Mouse (Mus musculus) left cerebral cortex, adult 8-10 months (tissue): ENCODE results near the gene Psmd12. TPM values are rescaled to one million over a fixed set of nuclear protein-coding genes. Genes with fewer than 3 reads are reported as not detected.
"Not testable (repeated sequence)": the region's sequence is repeated elsewhere in the genome, so short reads cannot be mapped to it uniquely, and the experiment has no call there.

ENCODE experiments used
- DNase-seq, 2 experiments: peaks; one replicate each; pipeline ENCODE4 v3.0.0; 2022; ENCODE audit warnings: low spot score in 2 of 2
- total RNA-seq, 4 experiments: library from RNA; stranded (reverse); gene quantifications; 2 replicates each; pipeline ENCODE4 v1.2.4; 2022

Gene Psmd12
- total RNA-seq, 4 experiments from 2014 or later, result 71.0 to 79.5 (median 71.8) TPM

DNA sequence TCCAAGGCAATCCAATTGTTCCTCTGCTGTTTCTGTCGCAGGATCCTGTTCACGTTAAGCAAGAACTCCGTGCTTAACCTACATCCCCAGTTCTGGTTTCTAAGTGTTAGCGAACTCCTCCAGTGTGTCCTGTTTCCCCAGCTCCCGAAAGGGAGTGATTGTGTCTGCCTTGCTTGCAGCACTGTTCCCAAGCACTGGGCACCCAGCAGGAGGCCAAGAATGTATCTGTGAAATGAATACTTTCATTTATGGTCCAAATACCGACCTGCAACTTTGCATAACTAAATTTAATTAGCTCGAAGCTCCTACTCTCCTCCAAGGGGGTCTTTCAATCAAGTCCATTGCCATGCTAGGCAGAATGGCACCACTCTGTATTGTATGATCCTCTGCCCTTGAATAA is 19.5 kb upstream of the Psmd12 start:
- no peak for DNase-seq

DNA sequence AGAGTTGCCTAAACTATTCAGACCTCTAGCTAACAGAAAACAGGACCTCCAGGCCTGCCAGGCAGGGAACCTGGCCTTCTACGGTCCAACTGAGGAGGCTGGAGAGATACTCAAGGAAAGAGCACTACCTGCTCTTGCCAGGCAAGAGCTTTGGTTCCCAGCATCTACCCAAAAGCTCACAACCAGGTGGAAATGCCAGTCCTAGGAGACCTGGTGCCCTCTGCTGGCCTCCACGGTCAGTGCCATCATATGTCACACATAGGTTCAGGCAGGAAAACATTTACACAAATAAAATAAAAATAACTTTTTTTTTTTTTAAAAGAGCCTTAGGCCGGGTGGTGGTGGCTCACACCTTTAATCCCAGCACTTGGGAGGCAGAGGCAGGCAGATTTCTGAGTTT is 16.8 kb upstream of the Psmd12 start:
- no peak for DNase-seq

DNA sequence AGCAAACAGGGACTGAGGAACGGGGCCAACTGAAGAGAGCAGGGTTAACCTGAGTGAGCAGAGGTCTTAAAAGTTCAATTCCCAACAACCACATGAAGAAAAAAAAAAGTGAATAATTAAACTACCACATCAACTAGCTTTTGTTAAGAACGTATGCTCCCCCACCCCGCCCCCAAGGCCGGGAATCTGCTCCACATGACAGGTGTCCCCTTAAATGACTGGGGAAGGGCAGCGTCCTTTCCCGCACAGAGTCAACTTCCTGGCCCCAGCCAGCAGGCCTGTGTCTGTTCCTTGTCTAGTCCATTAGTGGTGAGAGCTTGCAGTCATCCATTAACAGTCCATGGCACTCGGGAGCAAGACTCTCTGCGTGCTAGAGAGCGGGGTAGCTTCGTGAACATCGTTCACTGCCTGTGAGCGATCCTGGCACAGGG is 16.0 kb upstream of the Psmd12 start:
- DNase-seq, result no peak

DNA sequence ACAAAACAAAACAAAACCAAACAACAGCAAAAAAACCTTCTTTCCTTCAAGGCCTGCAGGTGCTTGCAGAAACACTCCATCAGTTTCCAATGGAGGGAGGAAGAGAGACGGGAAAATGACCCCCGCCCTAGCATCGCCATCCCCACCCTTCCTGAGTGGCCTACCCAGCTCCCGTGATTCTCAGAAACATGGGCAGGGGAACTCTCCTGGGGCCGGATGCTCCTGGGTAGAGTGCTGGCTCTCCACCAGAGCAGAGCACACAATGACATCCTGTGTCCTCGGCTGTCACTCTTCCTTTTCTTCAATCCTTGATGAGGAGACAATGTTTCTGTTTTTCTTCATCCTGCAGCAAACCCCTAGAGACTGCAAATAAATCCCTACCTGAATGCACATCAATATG is 15.1 kb upstream of the Psmd12 start:
- no peak for DNase-seq

DNA sequence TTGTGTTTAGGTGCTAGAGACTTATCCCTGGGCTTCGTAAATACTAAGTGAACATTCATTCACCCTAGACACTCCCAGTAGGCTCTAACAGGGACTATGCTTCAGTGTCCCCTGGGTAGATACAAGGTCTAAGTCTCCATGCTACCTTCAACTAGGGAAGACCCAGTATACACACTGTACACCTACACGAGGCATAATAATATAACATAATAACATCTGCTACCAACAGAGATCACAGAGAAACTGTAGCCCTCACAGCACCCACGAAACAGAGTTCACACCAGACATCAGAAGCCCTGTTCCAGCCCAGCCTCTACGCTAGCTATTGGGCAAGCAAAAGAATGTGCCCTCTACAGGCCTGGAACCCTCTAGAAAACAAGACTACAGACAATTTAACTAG is 14.2 kb upstream of the Psmd12 start:
- DNase-seq, result no peak

DNA sequence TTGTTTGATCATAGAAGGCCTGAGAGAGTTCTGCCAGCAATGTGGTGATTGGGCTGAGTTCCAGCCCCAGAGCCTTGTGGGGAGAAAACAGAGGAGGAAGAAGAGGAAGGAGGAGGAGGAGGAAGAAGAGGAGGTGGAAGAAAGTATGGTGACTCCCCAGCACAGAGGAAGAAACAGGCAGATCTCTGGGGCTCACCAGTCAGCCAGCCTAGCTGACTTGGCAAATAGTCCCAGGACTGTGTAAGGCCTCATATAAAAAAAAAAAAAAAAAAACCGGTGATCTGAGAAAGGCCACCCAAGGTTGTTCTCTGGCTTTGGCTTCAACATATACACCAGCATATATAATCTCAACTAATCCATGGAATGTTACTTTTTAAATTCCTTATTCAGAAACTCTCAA is 13.3 kb upstream of the Psmd12 start:
- DNase-seq, result no peak

DNA sequence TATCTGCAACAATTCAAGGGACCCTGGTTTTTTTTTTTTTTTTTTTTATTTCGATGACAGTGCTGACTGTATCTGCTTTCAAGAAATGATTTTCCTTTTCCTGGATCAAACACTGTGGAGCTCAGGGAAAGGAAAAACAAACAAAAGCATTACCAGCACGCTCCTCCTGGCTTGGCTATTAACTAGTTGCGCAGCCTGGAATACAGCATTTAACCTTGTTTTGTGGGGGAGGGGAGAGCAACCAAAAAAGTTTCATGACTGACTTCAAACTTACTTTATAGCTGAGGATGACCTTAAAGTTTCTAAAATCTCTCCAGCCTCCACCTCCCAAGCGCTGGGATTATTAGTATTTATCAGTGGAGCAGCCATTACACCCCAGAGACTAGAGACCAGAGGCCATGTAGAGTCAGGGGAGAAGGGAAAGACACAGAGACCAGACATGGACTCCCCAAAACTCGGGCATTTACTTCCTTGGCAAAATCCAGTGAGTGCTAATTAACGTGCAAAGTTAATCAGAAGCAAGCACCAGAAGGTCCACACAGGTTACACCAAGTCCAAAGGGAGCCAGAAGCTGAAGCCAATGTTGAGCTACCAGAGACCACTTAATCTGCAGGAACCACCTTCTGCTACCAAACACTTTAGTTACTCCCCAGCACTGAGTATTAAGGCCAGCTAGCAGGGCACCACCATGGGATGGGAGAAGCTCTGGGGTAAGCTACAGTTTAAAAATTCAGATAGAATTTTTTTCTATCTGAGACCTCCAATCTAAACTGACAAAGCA is 12.5 kb upstream of the Psmd12 start:
- no peak for DNase-seq

DNA sequence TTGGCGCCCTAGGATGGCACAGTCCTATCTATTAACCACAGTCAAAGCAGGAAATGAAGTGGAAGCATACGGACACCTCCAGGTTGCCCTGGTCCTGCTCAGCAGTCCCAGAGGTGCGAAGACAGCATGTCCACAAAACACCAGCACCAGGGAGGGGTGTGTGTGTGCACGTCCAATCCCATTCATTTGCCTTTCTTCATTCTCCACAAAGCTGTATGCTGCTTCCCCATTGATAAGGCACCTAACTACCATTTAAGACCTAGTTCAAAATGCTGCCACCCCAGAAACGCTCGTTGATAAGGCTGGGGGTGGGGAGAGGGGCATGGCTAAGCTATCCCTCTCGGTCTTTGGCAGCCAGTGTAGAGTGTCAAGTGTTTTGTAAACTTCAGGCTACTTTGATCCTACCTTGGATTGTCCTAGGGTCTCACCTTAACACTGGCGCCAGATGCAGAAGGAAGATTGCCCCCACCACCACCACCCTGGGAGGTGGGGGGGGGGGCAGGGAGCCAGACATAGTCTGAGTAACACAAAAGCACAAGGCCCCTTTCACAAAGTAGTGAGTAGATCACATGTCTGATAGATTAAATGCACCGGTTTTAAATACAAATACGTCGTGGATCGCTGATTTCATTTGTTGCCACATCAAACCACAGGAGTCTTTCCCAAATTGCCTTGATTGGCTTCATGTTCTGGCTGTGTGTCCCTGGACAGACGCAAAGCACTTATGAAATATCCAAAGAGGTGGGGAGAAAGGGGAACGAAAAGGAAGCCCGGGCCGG is 10.8 kb upstream of the Psmd12 start:
- no peak for DNase-seq

DNA sequence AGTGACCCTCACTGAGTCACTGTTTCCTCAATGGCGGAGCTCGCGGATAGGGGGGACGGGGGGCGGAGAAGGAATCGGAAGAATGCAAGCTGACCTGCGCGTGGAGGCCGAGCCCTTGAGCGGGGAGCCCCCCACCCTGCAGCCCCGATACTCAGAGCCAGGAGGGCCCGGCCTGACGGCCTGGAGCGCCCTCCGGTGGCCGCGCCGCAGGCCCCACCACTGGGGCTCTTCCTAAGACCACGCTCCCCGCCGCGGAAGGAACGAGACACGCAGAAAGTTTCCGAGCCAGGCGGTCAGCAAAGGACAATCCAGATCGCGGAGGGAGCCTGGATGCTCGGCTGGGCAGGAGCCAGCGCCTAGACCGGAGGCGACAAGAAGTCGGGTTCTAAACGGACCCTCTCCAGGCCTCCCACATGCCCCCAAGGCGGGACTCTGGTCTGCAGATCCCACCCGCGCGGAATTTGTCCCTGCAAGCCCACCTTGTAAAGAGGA is 10.2 kb upstream of the Psmd12 start:
- DNase-seq, result peak; percentile 53 to 56

DNA sequence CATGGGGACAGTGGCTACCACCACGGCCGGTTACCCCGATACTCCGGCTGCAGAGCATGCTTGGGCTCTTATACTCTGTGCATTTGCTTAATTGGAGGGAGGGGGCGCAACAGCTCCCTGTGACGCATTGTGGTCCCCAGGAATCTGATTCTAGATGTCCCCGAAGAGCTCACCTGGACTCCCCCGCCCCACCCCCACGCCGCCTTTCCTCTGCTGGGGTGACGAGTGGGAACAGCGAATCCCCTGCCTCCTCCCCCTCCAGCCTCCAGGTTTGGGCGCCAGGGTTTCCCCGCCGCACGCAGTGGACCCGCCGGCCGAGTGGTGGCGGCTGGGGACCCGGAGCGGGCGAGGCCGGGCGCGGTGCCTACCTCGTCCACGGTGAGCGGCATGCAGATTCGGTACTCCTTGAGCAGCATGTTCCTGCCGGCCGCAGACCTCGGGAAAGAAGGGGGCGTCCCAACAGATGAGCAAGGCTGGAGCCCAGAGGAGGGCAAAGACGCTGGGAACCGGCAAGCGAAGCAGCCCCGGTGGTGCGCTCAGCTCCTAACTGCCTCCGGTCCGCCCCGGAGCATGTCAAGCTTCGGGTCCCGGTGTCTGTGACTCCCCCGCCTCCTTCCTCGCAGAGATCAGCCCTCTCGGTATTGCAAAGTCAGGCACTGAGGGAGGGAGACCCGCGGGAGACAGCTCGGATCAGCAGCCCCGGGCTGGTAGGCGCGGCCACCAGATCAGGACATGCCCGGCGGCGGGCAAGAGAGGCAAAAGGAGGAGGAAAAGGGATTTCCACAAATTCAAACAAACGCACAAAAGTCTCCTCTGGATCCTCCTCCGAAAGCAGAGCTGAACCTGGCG is 9.5 kb upstream of the Psmd12 start:
- DNase-seq, result peak; percentile 27 to 56

DNA sequence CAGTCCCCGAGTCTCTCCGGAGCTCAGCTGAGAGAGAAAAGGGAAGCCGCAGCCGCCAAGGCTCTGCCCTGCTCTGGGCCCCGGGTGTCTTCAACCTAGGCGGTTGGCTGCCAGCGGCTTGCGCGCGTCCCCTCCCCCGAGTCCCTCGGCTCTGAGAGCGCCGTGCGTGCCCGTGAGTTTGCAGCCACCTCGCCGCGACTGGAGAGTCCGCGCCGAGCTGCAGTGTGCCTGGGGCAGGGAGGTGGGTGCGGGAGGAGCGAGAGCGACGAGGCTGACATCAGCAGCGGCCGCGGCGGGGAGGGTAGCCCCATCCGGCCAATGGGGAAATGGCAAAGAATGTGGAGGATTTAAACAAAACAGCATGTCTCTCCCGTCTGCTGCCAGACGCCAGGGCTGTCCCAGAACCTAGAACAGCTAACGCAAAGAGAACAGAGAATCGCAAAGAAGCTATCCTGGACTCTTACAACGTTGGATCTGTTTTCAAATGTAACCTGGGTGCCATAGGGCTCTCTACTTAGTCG is 8.7 kb upstream of the Psmd12 start, which contains the start of gene Pitpnc1:
TSS of gene Pitpnc1 (minus strand) at position 179 of the 521 bp plus-strand sequence.
- peak; percentile 76 to 78 for DNase-seq

DNA sequence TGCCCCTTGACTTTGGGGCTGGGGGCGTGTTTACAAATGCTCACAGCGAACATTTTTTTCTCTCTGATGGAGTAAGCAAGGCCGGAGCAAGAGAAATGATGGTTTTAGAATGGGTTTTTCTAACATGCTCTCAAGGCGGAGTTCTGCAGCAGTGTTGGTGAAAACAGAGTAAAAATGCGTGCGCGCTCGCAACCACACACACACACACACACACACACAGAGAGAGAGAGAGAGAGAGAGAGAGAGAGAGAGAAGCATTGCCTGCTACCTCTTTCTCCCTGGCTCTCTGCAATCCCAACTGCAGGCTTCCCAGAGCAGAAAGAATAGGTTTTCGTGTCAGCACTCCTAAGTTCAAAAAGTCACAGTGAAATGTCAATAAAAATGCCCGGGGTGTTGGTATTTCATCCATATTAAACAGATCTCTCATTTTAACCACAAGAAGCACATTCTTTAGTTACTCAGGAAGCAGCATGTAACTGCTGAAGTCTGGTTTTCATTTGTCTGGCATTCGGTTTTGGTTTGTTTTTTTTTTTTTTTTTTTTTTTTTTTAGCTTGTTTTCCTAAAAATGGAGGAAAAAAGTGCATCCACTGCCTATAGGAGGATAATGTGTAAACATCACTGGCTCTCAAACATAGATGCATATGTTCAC is 8.1 kb upstream of the Psmd12 start:
- no peak for DNase-seq

DNA sequence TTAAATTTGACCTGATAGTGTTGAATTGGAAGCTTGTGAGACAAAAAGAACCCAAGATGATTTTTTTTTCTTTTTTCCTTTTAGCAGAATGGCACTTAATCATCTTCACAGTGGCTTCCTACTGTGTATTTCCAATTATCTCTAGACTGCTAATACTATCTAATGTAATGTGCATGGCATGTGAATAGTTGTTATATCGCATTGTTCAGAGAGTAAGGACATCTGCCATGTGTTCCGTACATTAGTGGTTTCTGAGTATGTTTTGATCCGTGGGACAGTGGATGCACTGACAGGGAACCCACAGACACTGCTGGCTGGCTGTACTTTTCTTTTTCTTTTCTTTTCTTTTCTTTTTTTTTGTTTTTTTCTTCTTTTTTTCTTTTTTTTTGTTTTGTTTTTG is 7.0 kb upstream of the Psmd12 start:
- no peak for DNase-seq

DNA sequence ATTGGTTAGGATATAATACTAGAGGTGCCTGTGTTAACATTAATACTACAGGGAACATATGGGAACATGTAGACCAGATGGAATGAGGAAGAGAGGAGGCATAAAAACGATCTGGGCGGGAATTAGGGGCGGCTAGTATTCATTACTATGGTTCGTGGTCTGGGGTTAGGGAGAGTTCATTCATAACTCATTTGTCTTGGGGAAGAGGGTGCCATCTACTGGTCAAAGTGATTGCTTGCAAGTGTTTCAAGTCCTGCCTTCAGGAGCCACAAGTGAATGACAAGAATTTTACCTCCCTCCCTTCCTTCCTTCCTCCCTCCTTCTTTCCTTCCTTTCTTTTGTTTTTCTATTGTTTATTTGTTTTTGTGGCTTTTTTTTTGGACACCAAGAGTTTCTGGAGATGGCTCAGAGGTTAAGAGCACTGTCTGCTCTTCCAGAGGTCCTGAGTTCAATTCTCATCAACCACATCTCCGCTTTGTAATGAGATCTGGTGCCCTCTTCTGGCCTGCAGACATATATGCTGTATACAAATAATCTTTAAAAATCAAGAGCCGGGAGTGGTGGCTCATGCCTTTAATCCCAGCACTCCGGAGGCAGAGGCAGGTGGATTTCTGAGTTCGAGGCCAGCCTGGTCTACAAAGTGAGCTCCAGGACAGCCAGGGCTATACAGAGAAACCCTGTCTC is 6.0 kb upstream of the Psmd12 start:
- peak; percentile 8 to 20 for DNase-seq

DNA sequence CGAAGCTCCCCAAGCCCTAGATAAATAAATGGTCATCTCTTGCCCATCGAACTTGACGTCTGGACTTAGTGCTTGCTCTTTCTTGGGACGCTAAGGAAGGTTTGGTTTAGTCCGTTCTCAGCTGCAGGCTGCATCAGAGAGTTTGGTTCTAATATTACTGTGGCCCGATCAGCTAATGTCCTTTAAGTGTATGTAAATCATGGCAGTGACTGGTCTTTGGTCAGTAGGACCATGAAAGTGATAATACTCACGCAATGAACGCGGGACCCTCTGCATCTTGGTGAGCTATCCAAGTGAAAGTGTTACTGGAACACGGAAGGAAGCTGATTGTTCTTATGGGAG is 549 bp downstream of the Psmd12 start:
- no peak for DNase-seq

DNA sequence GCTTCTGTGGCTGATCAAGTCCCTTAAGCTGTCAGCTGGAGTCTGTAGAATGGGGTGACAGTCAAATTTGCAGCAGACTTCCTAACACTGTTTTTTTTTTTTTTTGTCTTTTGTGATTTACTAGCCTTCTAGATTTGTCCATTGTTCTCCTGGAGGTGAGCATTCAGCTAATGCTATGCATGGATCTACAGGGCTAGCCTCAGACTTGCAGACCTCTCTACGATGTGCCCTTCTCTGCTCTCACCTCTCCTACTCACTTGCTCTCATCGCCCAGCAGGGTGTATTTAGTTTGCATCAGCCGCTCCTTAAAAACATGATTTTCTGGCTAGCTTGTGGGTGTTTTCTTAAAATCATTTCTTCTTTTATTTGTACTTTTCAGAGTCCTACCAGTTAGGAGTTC is 5.1 kb downstream of the Psmd12 start:
- no peak for DNase-seq

DNA sequence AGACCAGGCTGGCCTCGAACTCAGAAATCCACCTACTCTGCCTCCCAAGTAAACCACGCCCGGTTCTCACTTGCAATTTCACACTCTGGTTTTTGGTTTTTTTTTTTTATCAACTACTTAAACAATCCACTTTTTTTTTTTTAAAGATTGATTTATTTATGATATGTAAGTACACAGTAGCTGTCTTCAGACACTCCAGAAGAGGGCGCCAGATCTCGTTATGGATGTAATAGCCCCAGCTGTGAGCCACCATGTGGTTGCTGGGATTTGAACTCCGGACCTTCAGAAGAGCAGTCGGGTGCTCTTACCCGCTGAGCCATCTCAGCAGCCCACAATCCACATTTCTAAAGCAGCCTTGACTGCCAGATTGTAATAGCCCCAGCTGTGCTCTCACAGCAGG is 23.5 kb downstream of the Psmd12 start:
- no peak for DNase-seq

DNA sequence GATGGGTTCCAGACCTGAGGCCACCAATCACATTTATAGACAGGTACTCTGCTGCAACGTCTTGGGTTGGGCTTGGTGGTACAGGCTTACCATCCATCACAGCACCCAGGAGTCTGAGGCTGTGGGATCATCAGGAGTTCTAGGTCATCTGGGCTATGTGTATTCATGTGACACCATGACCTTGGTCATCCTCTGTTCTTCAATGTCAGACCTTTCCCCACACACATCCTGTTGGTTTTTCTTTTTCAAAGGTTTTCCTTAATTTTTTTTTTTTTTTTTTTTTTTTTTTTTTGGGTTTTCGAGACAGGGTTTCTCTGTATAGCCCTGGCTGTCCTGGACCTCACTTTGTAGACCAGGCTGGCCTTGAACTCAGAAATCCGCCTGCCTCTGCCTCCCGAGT is 25.1 kb downstream of the Psmd12 start:
- DNase-seq, result not testable (repeated sequence)

DNA sequence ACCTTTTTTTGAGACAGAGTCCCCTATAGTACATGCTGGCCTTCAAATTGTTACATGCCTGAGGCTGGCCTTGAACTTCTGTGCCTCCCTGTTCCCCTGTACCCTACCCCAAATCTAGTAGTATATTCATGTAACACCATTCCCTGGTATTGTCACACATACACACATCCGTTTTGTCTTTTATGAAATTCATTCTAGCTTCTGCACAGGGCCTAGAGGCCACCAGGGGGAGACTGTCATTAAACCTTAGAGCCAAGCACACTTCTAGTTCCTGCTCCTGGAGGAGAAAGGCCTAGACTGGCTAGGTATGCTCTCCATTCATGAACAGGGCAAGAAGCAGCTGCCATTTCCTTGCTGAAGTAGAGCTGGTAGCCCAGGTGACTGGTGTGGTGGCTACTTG is 27.0 kb downstream of the Psmd12 start:
- no peak for DNase-seq

DNA sequence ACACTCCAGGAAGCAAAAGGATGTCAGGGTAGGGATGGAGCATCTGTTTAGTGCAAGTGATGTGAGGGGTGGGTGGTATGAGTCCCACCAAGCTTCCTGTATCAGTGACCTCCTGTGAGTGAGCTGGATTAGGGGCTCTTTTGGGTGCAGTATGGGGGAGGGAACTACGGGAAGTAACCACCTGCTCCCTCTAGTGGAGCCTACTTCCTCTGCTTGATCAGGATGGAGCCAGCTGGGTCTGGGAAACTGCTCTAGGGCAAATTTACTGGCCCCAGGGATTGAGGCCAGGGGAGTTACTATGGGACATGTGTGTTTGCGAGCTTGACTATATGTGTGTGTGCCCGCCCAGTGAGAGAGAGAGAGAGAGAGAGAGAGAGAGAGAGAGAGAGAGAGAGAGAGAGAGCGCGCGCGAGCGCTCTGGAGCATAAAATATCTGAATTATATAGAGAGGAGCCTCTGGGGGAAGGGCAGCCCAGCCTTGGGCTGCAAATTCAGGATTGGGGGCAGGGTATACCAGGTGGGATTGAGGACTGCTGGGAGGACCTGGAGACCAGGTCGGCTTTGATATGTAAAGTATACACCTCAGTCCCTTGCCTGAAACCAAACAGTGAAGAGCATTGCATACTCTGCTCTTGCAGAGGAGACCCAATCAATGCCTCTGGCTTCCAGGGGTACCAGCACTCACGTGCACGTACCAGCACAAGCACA is 30.5 kb downstream of the Psmd12 start:
- no peak for DNase-seq
